Mouse (Mus musculus) forebrain, embryonic 14.5 days (tissue): ENCODE measurements at regions not wholly inside any gene's neighbourhood (a gene's known extent, or its start where the extent isn't known, plus 50 kb on each side); places are given as distances from the start of the nearest gene placed in this dataset.

Source experiments
- ATAC-seq: fragments of 200-750 bp; cut with Nextera tagmentation; 2 replicates; pipeline ENCODE4 v1.8.0; 2017; ENCODE audit warnings: mild to moderate bottlenecking, moderate library complexity
- DNase-seq: peaks from one replicate; pipeline ENCODE4 v3.0.0-alpha.2; 2015; ENCODE audit warnings: low spot score
- H3K27ac ChIP-seq: fragments of 300-500 bp; sonication (generic); 2 replicates; pipeline ENCODE4 v1.5.1; 2014; ENCODE audit warnings: low read depth, mild to moderate bottlenecking, control low read depth, low read length, moderate library complexity
- H3K27me3 ChIP-seq: fragments of 300-500 bp; sonication (generic); replicated peaks from 2 replicates; pipeline ENCODE4 v1.6.1; 2014; ENCODE audit warnings: low read length, control low read depth, mixed read lengths; ENCODE audit not compliant: control insufficient read depth, insufficient read depth
- H3K36me3 ChIP-seq: fragments of 300-500 bp; sonication (generic); 2 replicates; pipeline ENCODE4 v1.6.1; 2014; ENCODE audit warnings: low read length, control low read depth; ENCODE audit not compliant: control insufficient read depth, insufficient read depth
- H3K4me1 ChIP-seq: fragments of 300-500 bp; sonication (generic); 2 replicates; pipeline ENCODE4 v1.6.1; 2014; ENCODE audit warnings: antibody characterized with exemption, low read length, control low read depth; ENCODE audit not compliant: control insufficient read depth, insufficient read depth
- H3K4me2 ChIP-seq: fragments of 300-500 bp; sonication (generic); 2 replicates; pipeline ENCODE4 v1.6.1; 2014; ENCODE audit warnings: mild to moderate bottlenecking, control low read depth, low read length
- H3K4me3 ChIP-seq: fragments of 300-500 bp; sonication (generic); 2 replicates; pipeline ENCODE4 v1.5.1; 2014; ENCODE audit warnings: low read depth, low read length, control low read depth
- H3K9ac ChIP-seq: fragments of 300-500 bp; sonication (generic); 2 replicates; pipeline ENCODE4 v1.6.1; 2014; ENCODE audit warnings: mild to moderate bottlenecking, low read length, control low read depth, moderate library complexity
- H3K9me3 ChIP-seq: fragments of 300-500 bp; sonication (generic); replicated peaks from 2 replicates; pipeline ENCODE4 v1.6.1; 2016; ENCODE audit warnings: low read length, control low read depth, mixed read lengths; ENCODE audit not compliant: control insufficient read depth
- WGBS: fragments of 180-500 bp; shearing (Covaris S2); extraction: QIAGEN DNeasy Blood & Tissue Kit; methylation state at CpG from one replicate; pipeline ENCODE4 v1.1.7; 2014; 5-methylcytosine and 5-hydroxymethylcytosine counted together

DNA sequence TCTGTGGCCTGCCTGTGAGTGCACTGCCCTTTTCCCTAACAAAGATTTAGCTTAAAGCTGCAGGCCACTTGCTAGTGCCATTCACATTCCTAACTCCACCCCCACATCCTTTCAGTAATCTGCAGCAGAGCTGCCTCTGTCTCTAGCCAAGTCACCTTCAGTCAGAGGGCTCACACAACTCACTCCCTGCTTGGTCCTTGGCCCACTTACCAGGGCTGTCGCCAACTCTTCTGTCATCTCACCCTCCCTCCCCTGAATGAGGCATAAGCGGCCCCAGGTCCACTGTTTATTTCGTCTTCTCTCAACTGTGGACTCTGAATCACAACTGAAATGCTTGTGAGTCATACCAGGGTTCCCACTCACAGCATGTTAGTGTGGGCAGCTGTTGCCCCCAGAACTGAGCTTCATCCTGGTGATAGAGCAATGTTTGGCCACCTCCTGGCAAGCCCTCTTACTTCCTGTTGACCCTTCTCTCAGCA, 85.5 kb upstream of the Nrp1 start:
- ATAC-seq = no peak
- Histone ChIP-seq H3K9ac (no peak overlapping the region), H3K9me3 (no peaks in the 10 kb centered on the region), H3K4me3 (no peak overlapping the region), H3K27ac (no peak overlapping the region), H3K27me3 (no peaks in the 10 kb centered on the region), H3K36me3 (no peaks in the 10 kb centered on the region), H3K4me1 (no peaks in the 10 kb centered on the region), H3K4me2 (no peak overlapping the region)
- 27% methylated on average over 3 of the region's 3 CpGs for WGBS
- peak; percentile 14 for DNase-seq

DNA sequence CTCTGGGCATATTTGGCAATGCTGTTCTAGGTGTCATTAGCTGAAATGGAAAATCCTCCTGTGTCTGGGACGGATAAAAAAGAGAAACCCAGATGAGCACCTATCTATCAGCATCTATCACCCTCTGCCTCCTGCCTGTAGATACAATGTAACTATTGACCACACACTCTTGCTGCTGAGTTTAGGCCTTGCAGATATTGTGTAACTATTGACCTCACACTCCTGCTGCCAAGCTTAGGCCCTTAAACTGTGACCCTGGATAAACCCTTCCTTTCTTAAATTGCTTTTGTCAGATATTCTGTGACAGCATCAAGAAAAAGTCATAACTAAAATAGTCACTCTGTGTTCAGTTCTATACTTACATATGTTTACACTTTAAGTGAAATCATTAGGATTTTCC, 81.9 kb upstream of the Nrp1 start:
- H3K9me3 ChIP-seq = no peaks in the 10 kb centered on the region
- H3K4me1 ChIP-seq = no peaks in the 10 kb centered on the region
- no peak for ATAC-seq
- H3K27ac ChIP-seq = no peak overlapping the region
- H3K36me3 ChIP-seq = no peaks in the 10 kb centered on the region
- H3K4me3 ChIP-seq = no peak overlapping the region
- no peaks in the 10 kb centered on the region for H3K27me3 ChIP-seq
- no peak overlapping the region for H3K4me2 ChIP-seq
- no peak for DNase-seq
- no peak overlapping the region for H3K9ac ChIP-seq
- WGBS = 84% methylated on average over 1 of the region's 1 CpGs

DNA sequence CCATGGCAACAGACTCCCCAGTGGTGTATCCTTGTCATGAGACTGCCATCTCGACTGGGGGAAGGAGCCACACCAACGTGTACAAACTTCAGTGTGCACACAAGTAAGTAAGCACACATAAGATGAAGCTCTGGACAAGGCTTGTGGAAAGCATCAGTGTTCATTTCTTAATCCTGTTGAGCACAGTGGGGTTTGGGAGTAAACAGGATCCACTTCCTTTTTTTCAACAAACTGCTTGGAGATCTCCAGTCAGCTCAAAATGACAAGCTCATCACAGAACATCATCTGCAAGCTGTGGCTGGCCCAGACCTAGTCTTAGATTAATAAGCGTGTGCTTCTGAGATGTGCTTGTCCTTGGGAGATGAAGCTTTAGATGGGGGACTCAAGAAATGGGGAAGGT, 75.6 kb upstream of the Nrp1 start:
- H3K4me3 ChIP-seq = no peak overlapping the region
- no peak overlapping the region for H3K9ac ChIP-seq
- H3K4me1 ChIP-seq = no peaks in the 10 kb centered on the region
- 80% methylated on average over 3 of the region's 3 CpGs for WGBS
- H3K36me3 ChIP-seq = no peaks in the 10 kb centered on the region
- H3K27ac ChIP-seq = no peak overlapping the region
- no peaks in the 10 kb centered on the region for H3K27me3 ChIP-seq
- H3K4me2 ChIP-seq = no peak overlapping the region
- no peaks in the 10 kb centered on the region for H3K9me3 ChIP-seq
- ATAC-seq = no peak
- no peak for DNase-seq

DNA sequence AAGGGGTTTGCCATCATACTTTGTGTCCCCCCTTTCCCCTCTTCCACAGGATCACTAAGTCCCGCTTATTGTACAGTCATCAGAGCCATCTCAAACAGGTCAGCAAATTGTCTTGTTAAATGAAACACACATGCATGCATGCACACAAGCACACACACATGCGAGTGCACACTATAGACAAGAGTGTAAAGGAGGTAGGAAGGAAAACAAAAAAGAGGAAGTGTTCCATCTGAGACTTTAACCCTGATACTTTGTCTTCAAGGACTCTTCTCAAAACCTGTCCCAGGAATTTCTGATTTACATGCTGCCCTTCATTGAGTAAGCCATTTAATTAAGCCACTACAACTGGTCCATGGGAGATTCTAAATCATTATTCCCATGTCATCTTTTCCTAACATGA, 75.0 kb upstream of the Nrp1 start:
- Histone ChIP-seq H3K9ac (no peak overlapping the region), H3K36me3 (no peaks in the 10 kb centered on the region), H3K27me3 (no peaks in the 10 kb centered on the region), H3K4me2 (no peak overlapping the region), H3K27ac (no peak overlapping the region), H3K4me1 (no peaks in the 10 kb centered on the region), H3K4me3 (no peak overlapping the region), H3K9me3 (no peaks in the 10 kb centered on the region)
- 89% methylated on average over 2 of the region's 2 CpGs for WGBS
- ATAC-seq = no peak
- no peak for DNase-seq

DNA sequence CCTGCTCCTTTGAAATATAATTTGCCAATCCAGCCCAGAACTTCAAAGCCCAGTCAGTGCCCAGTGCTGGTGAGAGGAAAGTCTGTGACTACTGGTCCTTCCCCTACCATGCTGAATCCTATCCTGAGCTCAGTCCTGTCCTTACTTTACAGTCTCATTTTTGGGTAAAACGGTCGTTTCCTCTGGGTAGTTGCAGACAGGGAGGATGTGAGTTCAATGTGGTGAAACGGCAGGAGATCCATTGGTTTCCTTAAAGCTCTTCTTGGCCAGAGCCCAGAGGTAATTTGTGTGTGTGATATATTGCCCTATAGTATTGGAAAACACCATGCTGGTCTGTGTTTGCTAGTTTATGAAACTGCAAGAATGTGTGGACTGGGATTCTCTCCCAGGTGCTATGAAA, 73.6 kb upstream of the Nrp1 start:
- no peak overlapping the region for H3K9ac ChIP-seq
- no peak overlapping the region for H3K4me2 ChIP-seq
- H3K36me3 ChIP-seq = no peaks in the 10 kb centered on the region
- DNase-seq (no peak), ATAC-seq (no peak)
- H3K4me3 ChIP-seq = no peak overlapping the region
- H3K27ac ChIP-seq = no peak overlapping the region
- 69% methylated on average over 3 of the region's 3 CpGs for WGBS
- no peaks in the 10 kb centered on the region for H3K4me1 ChIP-seq
- H3K9me3 ChIP-seq = no peaks in the 10 kb centered on the region
- no peaks in the 10 kb centered on the region for H3K27me3 ChIP-seq

DNA sequence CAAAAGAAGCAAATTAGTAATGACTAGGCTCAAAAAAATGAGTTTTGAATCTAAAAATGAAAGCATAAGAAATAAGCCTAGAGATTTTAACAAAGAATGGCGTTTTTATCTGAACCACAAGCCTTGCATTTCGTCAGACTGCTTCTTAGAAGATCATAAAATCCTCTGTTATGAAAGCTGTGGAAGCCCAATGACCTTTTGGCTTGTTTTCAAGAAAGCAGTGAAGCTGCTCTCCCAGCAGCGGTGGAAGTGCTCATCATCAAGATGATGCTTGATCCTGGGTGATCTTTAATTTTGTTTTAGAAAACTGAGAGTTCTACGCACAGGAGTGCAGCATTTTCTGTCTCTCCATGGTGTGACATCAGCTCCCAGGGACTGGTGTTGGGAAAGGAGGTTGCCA, 68.3 kb upstream of the Nrp1 start:
- 88% methylated on average over 4 of the region's 4 CpGs for WGBS
- no peaks in the 10 kb centered on the region for H3K9me3 ChIP-seq

DNA sequence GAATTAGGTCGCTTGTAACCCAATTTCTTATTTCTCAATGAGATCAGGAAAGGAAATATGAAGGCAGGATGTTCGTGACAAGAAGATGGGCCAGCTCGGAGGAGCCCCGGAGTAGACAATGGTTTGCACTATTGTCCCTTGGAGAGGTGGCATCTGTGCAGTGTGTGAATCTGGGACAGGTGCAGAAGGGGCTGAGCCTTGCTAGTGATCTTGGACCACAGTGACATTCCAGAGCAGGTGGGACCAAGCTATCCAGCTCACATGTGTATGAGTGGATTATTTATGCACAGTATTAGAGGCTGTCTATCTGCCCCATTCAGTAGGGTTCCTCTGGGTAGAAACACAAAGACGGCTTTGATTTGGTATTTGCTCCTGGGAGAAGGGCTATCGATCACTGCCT, 66.0 kb upstream of the Nrp1 start:
- Histone ChIP-seq H3K27me3 (no peaks in the 10 kb centered on the region), H3K4me3 (no peak overlapping the region), H3K36me3 (no peaks in the 10 kb centered on the region), H3K9ac (no peak overlapping the region), H3K9me3 (no peaks in the 10 kb centered on the region), H3K4me1 (peaks cover 6% of the 10 kb centered on the region), H3K4me2 (no peak overlapping the region), H3K27ac (no peak overlapping the region)
- DNase-seq (no peak), ATAC-seq (no peak)
- WGBS = 88% methylated on average over 6 of the region's 6 CpGs

More for the DNA sequence above, 68.3 kb upstream of the Nrp1 start:
- ATAC-seq = no peak
- Histone ChIP-seq H3K36me3 (no peaks in the 10 kb centered on the region), H3K27me3 (no peaks in the 10 kb centered on the region), H3K27ac (no peak overlapping the region), H3K9ac (no peak overlapping the region), H3K4me3 (no peak overlapping the region), H3K4me2 (no peak overlapping the region), H3K4me1 (no peaks in the 10 kb centered on the region)
- no peak for DNase-seq

DNA sequence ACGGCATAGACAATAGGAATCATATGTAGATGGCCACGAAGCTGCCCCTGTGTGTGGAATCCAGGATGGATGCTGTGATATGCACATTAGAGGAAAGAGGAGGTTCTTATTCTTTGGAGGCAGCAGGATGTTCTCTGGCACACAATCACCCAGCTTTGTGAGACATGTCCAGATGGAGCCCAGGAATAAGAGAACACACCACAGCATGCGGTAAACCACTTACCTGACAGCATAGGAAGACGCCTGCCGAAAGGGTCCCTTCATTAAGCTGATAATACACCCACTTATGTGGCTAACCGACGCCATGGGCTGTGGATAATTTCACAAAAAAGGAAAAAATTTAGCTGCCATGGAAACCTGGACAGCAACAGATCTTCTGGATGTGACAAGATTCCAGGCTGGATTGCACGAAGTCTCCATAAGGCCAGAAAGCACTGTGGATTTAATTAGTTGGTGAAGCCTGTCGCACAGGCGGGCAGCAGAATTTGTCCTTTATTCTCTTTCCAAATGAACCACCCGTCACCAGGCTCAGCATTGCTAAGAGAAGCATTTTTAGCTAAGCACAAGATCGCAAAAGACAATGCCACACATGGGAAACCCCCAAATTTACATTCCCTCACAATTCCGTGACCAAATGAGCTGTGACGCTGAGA, 61.5 kb upstream of the Nrp1 start:
- ATAC-seq = peak; percentile 48

DNA sequence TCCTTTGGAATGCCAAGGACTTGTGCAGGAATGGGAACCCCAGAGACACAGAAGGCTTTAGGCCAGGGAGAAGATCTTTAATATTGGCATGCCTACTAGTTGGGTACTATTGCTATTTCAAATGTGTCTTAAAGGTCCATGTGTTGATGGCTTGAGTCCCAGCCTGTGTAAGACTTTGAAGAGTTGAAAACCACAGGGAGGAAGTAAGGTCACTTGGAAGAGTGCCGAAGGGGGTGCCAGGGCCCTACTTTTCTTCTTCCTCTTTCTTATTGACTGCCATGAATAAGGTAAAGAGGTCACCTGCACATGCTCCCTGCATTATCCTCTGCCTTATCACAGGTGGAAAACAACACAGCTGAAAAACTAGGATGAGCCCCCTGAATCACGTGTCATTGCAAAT, 56.1 kb upstream of the Nrp1 start:
- 87% methylated on average over 2 of the region's 2 CpGs for WGBS
- H3K4me1 ChIP-seq = no peaks in the 10 kb centered on the region

More for the DNA sequence above, 61.5 kb upstream of the Nrp1 start:
- Histone ChIP-seq H3K4me3 (no peak overlapping the region), H3K36me3 (no peaks in the 10 kb centered on the region), H3K9ac (no peak overlapping the region), H3K27me3 (no peaks in the 10 kb centered on the region), H3K27ac (no peak overlapping the region), H3K4me1 (peaks cover 6% of the 10 kb centered on the region), H3K4me2 (no peak overlapping the region), H3K9me3 (no peaks in the 10 kb centered on the region)
- DNase-seq = peak; percentile 63
- WGBS = 49% methylated on average over 14 of the region's 14 CpGs

More for the DNA sequence above, 56.1 kb upstream of the Nrp1 start:
- H3K4me3 ChIP-seq = no peak overlapping the region
- no peak overlapping the region for H3K9ac ChIP-seq
- no peak for ATAC-seq
- H3K9me3 ChIP-seq = no peaks in the 10 kb centered on the region
- H3K27ac ChIP-seq = no peak overlapping the region
- no peak for DNase-seq
- H3K36me3 ChIP-seq = no peaks in the 10 kb centered on the region
- no peaks in the 10 kb centered on the region for H3K27me3 ChIP-seq
- no peak overlapping the region for H3K4me2 ChIP-seq
